Mouse (Mus musculus): ENCODE measurements at regions not wholly inside any gene's neighbourhood (a gene's known extent, or its start where the extent isn't known, plus 50 kb on each side); places are given as distances from the start of the nearest gene placed in this dataset.

DNA sequence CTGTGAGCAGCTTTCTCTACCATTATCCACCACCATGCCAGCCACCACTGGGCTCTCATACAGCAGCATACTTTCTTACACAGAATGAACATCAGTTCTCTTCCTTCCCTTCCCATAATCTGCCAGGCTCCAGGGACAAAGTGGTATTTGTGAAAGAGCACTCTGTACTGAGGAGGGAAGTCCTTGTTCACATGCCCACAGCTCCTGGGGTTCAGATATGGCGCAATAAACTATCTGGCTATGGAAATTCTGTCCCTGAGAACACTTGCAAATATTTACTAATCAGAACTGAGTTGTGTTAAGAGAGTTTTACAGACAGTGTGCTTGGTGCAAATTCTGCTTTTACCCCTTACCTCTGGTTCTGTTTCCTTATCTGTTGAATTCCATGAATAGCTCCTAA is 74.2 kb upstream of the Ralgapa2 start:
- no peaks in the 10 kb centered on the region for H3K9me3 ChIP-seq (ENCODE audit: control insufficient read depth, low read length)
- H3K27ac ChIP-seq (ENCODE audit: low read depth, low read length), result no peak overlapping the region
- H3K27me3 ChIP-seq (ENCODE audit: control insufficient read depth, insufficient read depth, low read length), result no peaks in the 10 kb centered on the region
- H3K4me1 ChIP-seq (ENCODE audit: control insufficient read depth, insufficient read depth, low read length), result no peaks in the 10 kb centered on the region
- ATAC-seq (ENCODE audit: low FRiP score, low TSS enrichment), result no peak
- H3K36me3 ChIP-seq (ENCODE audit: control insufficient read depth, insufficient read depth, low read length), result no peaks in the 10 kb centered on the region
- H3K4me3 ChIP-seq (ENCODE audit: low read length), result no peak overlapping the region
- WGBS, result 94% methylated on average over 1 of the region's 1 CpGs
- H3K9ac ChIP-seq (ENCODE audit: low read depth, low read length), result no peak overlapping the region
- no peak overlapping the region for H3K4me2 ChIP-seq (replicated peaks; ENCODE audit: low read depth, low read length)

DNA sequence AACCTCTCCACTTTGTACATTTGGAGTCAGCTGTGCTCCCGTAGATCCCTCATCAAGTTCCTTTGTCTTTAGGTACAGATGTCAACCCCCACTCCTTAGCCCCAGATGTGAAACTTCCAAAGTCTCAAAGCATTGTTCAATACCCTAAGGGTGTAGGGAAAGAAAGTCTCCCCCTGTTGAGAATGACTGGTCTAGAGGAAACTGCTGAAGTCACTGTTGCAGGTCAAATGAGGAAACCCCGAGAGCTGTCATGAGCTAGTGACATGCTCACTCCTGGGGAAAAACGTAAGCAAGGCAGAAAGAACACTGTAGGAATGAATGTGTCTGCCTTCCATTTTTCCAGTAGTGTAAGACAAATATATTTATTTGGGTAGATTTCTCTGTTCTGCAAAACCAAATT is 74.8 kb upstream of the Ralgapa2 start:
- no peaks in the 10 kb centered on the region for H3K9me3 ChIP-seq (ENCODE audit: control insufficient read depth, low read length)
- WGBS, result 59% methylated on average over 3 of the region's 3 CpGs
- H3K4me1 ChIP-seq (ENCODE audit: control insufficient read depth, insufficient read depth, low read length), result no peaks in the 10 kb centered on the region

GRCm38 (mm10) chr2:146589860-146590259 is 77.7 kb upstream of the Ralgapa2 start:
- Histone ChIP-seq H3K36me3 (ENCODE audit: control insufficient read depth, insufficient read depth, low read length) (no peaks in the 10 kb centered on the region), H3K4me2 (replicated peaks; ENCODE audit: low read depth, low read length) (no peak overlapping the region), H3K27ac (ENCODE audit: low read depth, low read length) (no peak overlapping the region), H3K9ac (ENCODE audit: low read depth, low read length) (no peak overlapping the region), H3K27me3 (ENCODE audit: control insufficient read depth, insufficient read depth, low read length) (no peaks in the 10 kb centered on the region), H3K9me3 (ENCODE audit: control insufficient read depth, low read length) (no peaks in the 10 kb centered on the region), H3K4me3 (ENCODE audit: low read length) (no peak overlapping the region), H3K4me1 (ENCODE audit: control insufficient read depth, insufficient read depth, low read length) (no peaks in the 10 kb centered on the region)
- no peak for ATAC-seq (ENCODE audit: low FRiP score, low TSS enrichment)
- WGBS, result 86% methylated on average over 3 of the region's 3 CpGs

More for the DNA sequence above, 74.8 kb upstream of the Ralgapa2 start:
- Histone ChIP-seq H3K27me3 (ENCODE audit: control insufficient read depth, insufficient read depth, low read length) (no peaks in the 10 kb centered on the region), H3K4me2 (replicated peaks; ENCODE audit: low read depth, low read length) (no peak overlapping the region), H3K9ac (ENCODE audit: low read depth, low read length) (no peak overlapping the region), H3K4me3 (ENCODE audit: low read length) (no peak overlapping the region), H3K27ac (ENCODE audit: low read depth, low read length) (no peak overlapping the region), H3K36me3 (ENCODE audit: control insufficient read depth, insufficient read depth, low read length) (no peaks in the 10 kb centered on the region)
- no peak for ATAC-seq (ENCODE audit: low FRiP score, low TSS enrichment)

DNA sequence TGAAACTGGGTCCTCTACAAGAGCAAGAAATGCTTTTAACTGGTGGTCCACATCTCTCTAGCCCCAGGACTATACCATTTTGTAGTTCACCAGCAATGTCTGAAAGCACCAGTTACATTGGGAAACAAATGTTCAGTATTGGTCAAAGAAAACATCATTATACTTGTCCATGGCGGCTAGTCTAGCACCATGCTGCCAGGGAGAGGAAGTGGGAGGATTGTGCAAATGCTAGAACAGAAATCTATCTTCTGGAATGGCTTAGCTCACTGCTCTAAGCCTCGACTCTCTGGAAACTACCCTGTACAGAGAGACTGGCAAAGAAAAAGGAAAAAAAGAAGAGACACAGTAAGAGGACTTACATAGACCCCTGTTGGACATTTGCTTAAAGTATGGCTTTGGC is 81.1 kb upstream of the Ralgapa2 start:
- H3K4me3 ChIP-seq (ENCODE audit: low read length), result no peak overlapping the region
- H3K9ac ChIP-seq (ENCODE audit: low read depth, low read length), result no peak overlapping the region
- no peaks in the 10 kb centered on the region for H3K36me3 ChIP-seq (ENCODE audit: control insufficient read depth, insufficient read depth, low read length)
- ATAC-seq (ENCODE audit: low FRiP score, low TSS enrichment), result no peak
- H3K9me3 ChIP-seq (ENCODE audit: control insufficient read depth, low read length), result no peaks in the 10 kb centered on the region
- H3K4me1 ChIP-seq (ENCODE audit: control insufficient read depth, insufficient read depth, low read length), result no peaks in the 10 kb centered on the region
- no peaks in the 10 kb centered on the region for H3K27me3 ChIP-seq (ENCODE audit: control insufficient read depth, insufficient read depth, low read length)
- WGBS, result 79% methylated on average over 2 of the region's 2 CpGs
- H3K4me2 ChIP-seq (replicated peaks; ENCODE audit: low read depth, low read length), result no peak overlapping the region
- H3K27ac ChIP-seq (ENCODE audit: low read depth, low read length), result no peak overlapping the region

GRCm38 (mm10) chr2:146594212-146594611 is 82.1 kb upstream of the Ralgapa2 start:
- Histone ChIP-seq H3K4me1 (ENCODE audit: control insufficient read depth, insufficient read depth, low read length) (no peaks in the 10 kb centered on the region), H3K4me3 (ENCODE audit: low read length) (no peak overlapping the region), H3K9me3 (ENCODE audit: control insufficient read depth, low read length) (no peaks in the 10 kb centered on the region), H3K27me3 (ENCODE audit: control insufficient read depth, insufficient read depth, low read length) (no peaks in the 10 kb centered on the region), H3K27ac (ENCODE audit: low read depth, low read length) (no peak overlapping the region), H3K4me2 (replicated peaks; ENCODE audit: low read depth, low read length) (no peak overlapping the region), H3K9ac (ENCODE audit: low read depth, low read length) (no peak overlapping the region), H3K36me3 (ENCODE audit: control insufficient read depth, insufficient read depth, low read length) (no peaks in the 10 kb centered on the region)
- no peak for ATAC-seq (ENCODE audit: low FRiP score, low TSS enrichment)
- WGBS, result 71% methylated on average over 4 of the region's 4 CpGs

DNA sequence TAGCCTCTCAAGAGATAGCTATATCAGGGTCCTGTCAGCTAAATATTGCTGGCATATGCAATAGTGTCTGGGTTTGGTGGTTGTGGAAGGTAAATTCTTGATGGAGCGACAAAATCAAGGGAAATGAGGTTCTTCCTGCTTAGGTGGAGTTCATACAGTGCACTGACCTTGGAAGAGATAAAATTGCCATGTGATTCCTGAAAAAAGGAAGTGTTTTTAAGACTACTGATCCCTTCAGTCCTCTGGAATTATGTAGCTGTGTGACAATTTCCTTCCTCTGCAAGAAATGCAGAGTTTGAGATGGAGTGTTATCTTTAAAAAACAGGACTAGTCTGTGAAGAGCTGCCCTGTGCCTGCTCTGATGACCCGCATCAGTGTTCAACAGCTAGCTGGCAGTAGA is 83.5 kb upstream of the Ralgapa2 start:
- 84% methylated on average over 2 of the region's 2 CpGs for WGBS
- Histone ChIP-seq H3K27me3 (ENCODE audit: control insufficient read depth, insufficient read depth, low read length) (no peaks in the 10 kb centered on the region), H3K9ac (ENCODE audit: low read depth, low read length) (no peak overlapping the region), H3K9me3 (ENCODE audit: control insufficient read depth, low read length) (no peaks in the 10 kb centered on the region), H3K4me3 (ENCODE audit: low read length) (no peak overlapping the region), H3K36me3 (ENCODE audit: control insufficient read depth, insufficient read depth, low read length) (no peaks in the 10 kb centered on the region), H3K4me1 (ENCODE audit: control insufficient read depth, insufficient read depth, low read length) (no peaks in the 10 kb centered on the region), H3K27ac (ENCODE audit: low read depth, low read length) (no peak overlapping the region), H3K4me2 (replicated peaks; ENCODE audit: low read depth, low read length) (no peak overlapping the region)
- no peak for ATAC-seq (ENCODE audit: low FRiP score, low TSS enrichment)

- Histone ChIP-seq H3K27ac (ENCODE audit: low read depth, low read length) (no peak overlapping the region), H3K4me2 (replicated peaks; ENCODE audit: low read depth, low read length) (no peak overlapping the region), H3K9me3 (ENCODE audit: control insufficient read depth, low read length) (no peaks in the 10 kb centered on the region), H3K27me3 (ENCODE audit: control insufficient read depth, insufficient read depth, low read length) (no peaks in the 10 kb centered on the region), H3K9ac (ENCODE audit: low read depth, low read length) (no peak overlapping the region), H3K36me3 (ENCODE audit: control insufficient read depth, insufficient read depth, low read length) (no peaks in the 10 kb centered on the region), H3K4me3 (ENCODE audit: low read length) (no peak overlapping the region), H3K4me1 (ENCODE audit: control insufficient read depth, insufficient read depth, low read length) (no peaks in the 10 kb centered on the region)
- no peak for ATAC-seq (ENCODE audit: low FRiP score, low TSS enrichment)
Measured at GRCm38 (mm10) chr2:146606170-146606569, 94.0 kb upstream of the Ralgapa2 start.

GRCm38 (mm10) chr2:146610896-146611295 is 98.8 kb upstream of the Ralgapa2 start:
- no peaks in the 10 kb centered on the region for H3K27me3 ChIP-seq (ENCODE audit: control insufficient read depth, insufficient read depth, low read length)

DNA sequence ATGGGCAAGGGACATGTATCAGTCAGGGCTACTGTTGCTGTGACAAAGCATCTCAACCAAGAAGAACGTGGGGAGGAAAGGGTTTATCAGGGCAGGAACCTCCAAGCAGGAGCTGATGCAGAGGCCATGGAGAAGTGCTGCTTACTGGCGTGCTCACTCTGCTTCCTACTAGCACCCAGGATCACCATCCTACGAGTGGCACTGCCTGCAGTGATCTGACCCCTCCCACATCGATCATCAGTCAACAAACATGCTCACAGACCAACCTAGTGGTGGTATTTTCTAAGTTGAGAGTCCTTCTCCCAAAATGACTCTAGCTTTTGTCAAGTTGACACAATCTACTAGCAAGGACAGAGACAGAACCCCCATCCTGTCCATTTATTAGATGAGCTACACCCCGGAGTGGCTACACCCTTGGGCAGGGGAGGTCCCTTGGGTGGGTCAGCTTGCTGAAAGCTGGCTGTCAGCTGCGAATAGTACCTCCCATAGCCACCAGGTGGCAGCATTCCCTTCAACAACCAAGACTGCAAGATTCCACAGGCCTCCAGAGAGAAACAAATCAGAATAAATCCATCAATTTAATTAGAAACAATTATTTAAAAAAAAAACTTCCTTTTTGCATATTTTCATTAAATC is 99.9 kb upstream of the Ralgapa2 start:
- Histone ChIP-seq H3K27ac (ENCODE audit: low read depth, low read length) (no peak overlapping the region), H3K27me3 (ENCODE audit: control insufficient read depth, insufficient read depth, low read length) (no peaks in the 10 kb centered on the region), H3K4me3 (ENCODE audit: low read length) (no peak overlapping the region), H3K9me3 (ENCODE audit: control insufficient read depth, low read length) (no peaks in the 10 kb centered on the region), H3K36me3 (ENCODE audit: control insufficient read depth, insufficient read depth, low read length) (no peaks in the 10 kb centered on the region), H3K4me1 (ENCODE audit: control insufficient read depth, insufficient read depth, low read length) (peaks cover 4% of the 10 kb centered on the region; the same call in 1 of the 2 replicates), H3K4me2 (replicated peaks; ENCODE audit: low read depth, low read length) (no peak overlapping the region), H3K9ac (ENCODE audit: low read depth, low read length) (no peak overlapping the region)
- WGBS, result 45% methylated on average over 6 of the region's 6 CpGs
- peak; percentile 65; the same call in 1 of the 2 replicates for ATAC-seq (ENCODE audit: low FRiP score, low TSS enrichment)

More at GRCm38 (mm10) chr2:146610896-146611295, 98.8 kb upstream of the Ralgapa2 start:
- Histone ChIP-seq H3K4me1 (ENCODE audit: control insufficient read depth, insufficient read depth, low read length) (peaks cover 4% of the 10 kb centered on the region; the same call in 1 of the 2 replicates), H3K4me3 (ENCODE audit: low read length) (no peak overlapping the region), H3K36me3 (ENCODE audit: control insufficient read depth, insufficient read depth, low read length) (no peaks in the 10 kb centered on the region), H3K9me3 (ENCODE audit: control insufficient read depth, low read length) (no peaks in the 10 kb centered on the region), H3K4me2 (replicated peaks; ENCODE audit: low read depth, low read length) (no peak overlapping the region), H3K9ac (ENCODE audit: low read depth, low read length) (no peak overlapping the region), H3K27ac (ENCODE audit: low read depth, low read length) (no peak overlapping the region)
- WGBS, result 98% methylated on average over 2 of the region's 2 CpGs
- no peak for ATAC-seq (ENCODE audit: low FRiP score, low TSS enrichment)

Measured in kidney, embryonic 14.5 days (tissue).